Mouse (Mus musculus): ENCODE data around the gene Fjx1. TPM values are rescaled to one million over a fixed set of nuclear protein-coding genes. Genes with fewer than 3 reads are reported as not detected.

Fjx1 gene
- polyA plus RNA-seq, 1 experiment from 2014 or later, result 36.7 TPM

Other genes with a start within 250 kb of the Fjx1 start
- gene Trim44, start 44.7 kb downstream of the Fjx1 start, polyA plus RNA-seq (2015; fragmentation: Nextera tagmentation; extraction: Ambion mirVana), result 45.6 and 49.7 TPM in 2 replicates
- gene Pamr1, start 97.5 kb upstream of the Fjx1 start, polyA plus RNA-seq (2015; fragmentation: Nextera tagmentation; extraction: Ambion mirVana), result 2.8 and 2.9 TPM in 2 replicates
- 20.5 and 26.1 TPM in 2 replicates for gene Slc1a2, start 206.2 kb upstream of the Fjx1 start, polyA plus RNA-seq (2015; fragmentation: Nextera tagmentation; extraction: Ambion mirVana)